Mouse (Mus musculus) lung, adult 2 months (tissue): ENCODE data around the gene Aanat.

Source experiments
- CTCF ChIP-seq: fragments of 200-500 bp; IDR thresholded peaks from 2 replicates; pipeline ENCODE4 v1.5.1; 2011; ENCODE audit warnings: mild to moderate bottlenecking, low read length, control low read depth; ENCODE audit not compliant: insufficient read depth
- POLR2A ChIP-seq: fragments of 200-500 bp; IDR thresholded peaks from 2 replicates; pipeline ENCODE4 v1.6.1; 2011; ENCODE audit warnings: low read depth, mild to moderate bottlenecking, control low read depth, low read length, borderline replicate concordance; ENCODE audit errors: extremely low read depth

DNA sequence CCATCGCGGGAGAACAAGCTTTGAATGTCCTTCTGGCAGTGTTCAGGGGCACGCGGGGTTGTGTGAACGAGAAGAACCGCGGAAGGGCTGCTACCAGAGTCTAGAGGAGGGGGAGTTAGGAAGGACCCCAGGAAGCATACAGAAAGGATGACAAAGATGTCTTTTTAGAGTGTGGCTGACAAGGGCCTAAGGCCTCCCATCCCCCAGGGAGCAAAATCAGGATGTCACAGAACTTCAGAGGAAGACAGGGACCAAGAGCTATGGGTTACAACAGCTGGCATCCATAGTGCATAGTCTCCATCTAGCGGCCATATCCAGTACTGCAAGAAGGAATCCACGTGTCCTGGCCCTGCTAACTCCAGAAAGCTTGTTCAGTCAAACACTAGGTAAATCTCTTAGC, 42.5 kb downstream of the Aanat start:
- TF ChIP-seq CTCF (peak; percentile 88), POLR2A (no peak)
